Mouse (Mus musculus) lung, adult 2 months (tissue): ENCODE data around the gene Pgs1.

Source experiments
- CTCF ChIP-seq: fragments of 200-500 bp; IDR thresholded peaks from 2 replicates; pipeline ENCODE4 v1.5.1; 2011; ENCODE audit warnings: mild to moderate bottlenecking, low read length, control low read depth; ENCODE audit not compliant: insufficient read depth
- POLR2A ChIP-seq: fragments of 200-500 bp; IDR thresholded peaks from 2 replicates; pipeline ENCODE4 v1.6.1; 2011; ENCODE audit warnings: low read depth, mild to moderate bottlenecking, control low read depth, low read length, borderline replicate concordance; ENCODE audit errors: extremely low read depth

GRCm38 (mm10) chr11:117939741-117940285, 46.3 kb upstream of the Pgs1 start:
- TF ChIP-seq CTCF (no peak), POLR2A (no peak)
